Mouse (Mus musculus): ENCODE results near the gene Irf2. TPM values are rescaled to one million over a fixed set of nuclear protein-coding genes. Genes with fewer than 3 reads are reported as not detected.

Gene Irf2
- total RNA-seq, 4 experiments from 2014 or later: 24.9 to 35.0 (median 31.2) TPM

DNA sequence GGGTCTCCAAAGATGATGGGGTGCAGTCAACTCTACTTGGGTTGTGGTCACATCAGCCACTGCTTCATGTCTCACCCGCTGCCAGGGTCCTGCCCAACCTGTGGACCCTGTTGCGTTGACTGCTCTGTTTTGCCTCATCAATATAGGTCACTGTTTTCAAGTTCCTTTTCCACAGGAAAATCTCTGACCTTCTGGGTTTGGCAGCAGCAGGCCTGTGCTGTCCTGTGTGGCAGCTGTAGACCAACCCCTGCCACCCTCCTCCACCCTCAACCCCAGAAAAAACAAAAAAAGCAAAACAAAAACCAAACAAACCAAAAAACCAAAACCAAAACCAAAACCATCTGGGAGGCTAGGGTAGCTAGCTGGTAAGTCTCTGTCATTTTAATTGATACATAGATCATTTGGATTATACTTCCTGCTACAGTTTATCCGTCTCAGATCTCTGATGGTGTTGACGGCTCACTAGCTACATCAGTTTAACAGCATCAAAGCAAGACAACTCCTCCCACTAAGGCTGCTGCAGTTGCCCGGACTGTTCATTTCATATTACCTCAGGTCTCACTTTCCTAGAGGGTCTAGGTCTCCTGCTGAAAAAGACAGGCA, 16.3 kb downstream of the Irf2 start:
- no peak for DNase-seq (ENCODE audit: low spot score in 2 of 2)

DNA sequence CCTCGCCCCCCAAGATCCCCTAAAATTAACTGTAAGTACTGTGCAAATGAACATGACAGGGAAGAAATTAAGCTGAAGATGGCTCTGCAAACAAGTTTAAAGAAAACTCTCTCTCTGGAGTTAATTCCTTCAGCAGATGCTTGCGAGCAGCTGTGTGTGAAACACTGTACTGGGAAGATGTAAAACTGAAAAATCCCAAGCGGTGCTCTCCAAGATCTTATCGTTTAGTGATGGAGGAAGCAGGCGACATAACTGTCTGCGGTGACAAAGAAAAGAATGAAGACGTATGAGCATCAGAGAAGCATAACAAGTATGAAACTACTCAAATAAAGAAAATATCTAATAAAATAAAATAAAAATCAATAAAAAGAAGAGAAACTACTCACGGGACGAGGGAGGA, 18.1 kb downstream of the Irf2 start:
- DNase-seq (ENCODE audit: low spot score in 2 of 2): no peak

DNA sequence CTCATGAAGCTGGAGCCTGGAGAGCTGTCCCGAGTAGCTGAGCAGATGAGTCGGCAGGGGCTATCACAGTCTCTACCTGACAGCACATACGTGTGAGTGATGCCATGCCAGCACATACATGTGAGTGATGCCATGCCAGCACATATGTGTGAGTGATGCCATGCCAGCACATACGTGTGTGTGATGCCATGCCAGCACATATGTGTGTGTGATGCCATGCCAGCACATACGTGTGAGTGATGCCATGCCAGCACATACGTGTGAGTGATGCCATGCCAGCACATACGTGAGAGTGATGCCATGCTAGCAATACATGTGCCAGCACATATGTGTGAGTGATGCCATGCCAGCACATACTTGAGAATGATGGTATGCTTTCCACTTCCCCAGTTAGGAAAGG, 18.6 kb downstream of the Irf2 start:
- DNase-seq (ENCODE audit: low spot score in 2 of 2): no peak

DNA sequence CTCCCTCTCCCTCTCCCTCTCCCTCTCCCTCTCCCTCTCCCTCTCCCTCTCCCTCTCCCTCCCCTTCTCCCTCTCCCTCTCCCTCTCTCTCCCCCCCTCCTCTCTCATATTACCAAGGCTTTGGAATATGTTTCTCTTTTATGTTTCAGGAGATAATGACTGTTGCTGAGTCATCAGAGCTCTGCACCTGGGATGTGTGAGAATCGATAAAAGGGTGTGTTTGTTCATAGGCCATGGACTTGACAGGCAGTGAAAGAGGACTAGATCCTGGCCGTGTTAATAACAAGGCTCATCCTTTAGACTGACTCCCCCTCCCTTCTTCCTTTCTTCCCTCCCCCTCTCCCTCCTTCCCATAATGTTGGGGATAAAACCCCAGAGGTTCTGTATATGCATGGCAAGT, 19.1 kb downstream of the Irf2 start:
- no peak for DNase-seq (ENCODE audit: low spot score in 2 of 2)

DNA sequence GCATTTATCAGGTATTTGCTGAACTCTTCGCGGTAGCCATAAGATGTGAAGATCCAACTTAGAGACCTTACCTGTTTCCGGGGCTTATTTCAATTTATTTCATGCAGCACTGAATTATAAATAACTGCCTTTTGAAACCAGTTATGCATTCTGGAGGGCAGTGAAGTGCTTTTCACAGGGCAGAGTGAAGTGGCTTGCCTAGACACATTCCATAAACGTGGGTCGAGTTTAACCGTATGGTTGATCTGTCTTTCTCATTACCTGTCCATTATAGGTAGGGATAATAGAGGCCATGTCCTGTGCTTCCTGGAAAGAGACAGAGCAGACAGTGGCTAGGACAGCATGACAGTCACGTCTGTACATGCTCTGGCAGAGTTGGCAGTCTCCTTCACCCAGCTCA, 20.0 kb downstream of the Irf2 start:
- no peak for DNase-seq (ENCODE audit: low spot score in 2 of 2)

DNA sequence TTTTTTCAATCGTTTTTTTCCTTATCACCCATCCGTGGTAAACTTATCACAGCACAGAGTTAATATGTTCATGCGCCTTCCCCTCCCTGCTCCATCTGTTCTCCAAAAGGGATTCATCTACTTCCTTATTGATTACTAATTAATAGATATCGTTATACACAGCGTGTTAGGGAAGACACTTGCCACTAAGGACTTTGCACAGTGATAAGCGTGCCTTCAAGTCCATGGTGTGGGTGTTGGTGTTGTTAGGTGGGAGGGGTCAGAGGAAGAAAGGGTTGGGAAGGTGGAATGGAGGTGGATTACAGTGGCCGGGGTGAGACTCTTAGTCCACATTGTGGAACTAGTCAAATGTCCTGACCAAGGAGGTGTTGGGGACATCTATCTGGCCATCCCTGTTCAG, 21.2 kb downstream of the Irf2 start:
- DNase-seq (ENCODE audit: low spot score in 2 of 2): no peak

DNA sequence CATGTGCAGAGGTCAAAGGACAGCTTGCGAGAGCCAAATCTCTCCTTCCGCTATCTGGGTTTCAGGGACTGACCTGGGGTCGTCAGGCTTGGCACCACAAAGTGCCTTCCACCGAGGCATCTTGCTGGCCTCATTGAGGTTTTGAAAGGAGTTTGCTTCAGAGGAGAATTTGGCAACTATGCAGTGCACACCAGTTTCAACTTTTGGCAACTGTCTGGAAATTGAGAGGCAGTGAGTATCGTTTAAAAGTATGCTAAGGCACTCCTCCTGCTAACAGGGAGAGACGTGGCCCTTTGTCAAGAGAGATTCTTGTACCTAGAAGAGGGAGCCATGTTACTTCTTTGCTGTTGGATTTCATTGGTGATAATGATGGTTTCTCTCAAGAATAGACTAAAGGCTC, 21.9 kb downstream of the Irf2 start:
- DNase-seq (ENCODE audit: low spot score in 2 of 2): no peak

DNA sequence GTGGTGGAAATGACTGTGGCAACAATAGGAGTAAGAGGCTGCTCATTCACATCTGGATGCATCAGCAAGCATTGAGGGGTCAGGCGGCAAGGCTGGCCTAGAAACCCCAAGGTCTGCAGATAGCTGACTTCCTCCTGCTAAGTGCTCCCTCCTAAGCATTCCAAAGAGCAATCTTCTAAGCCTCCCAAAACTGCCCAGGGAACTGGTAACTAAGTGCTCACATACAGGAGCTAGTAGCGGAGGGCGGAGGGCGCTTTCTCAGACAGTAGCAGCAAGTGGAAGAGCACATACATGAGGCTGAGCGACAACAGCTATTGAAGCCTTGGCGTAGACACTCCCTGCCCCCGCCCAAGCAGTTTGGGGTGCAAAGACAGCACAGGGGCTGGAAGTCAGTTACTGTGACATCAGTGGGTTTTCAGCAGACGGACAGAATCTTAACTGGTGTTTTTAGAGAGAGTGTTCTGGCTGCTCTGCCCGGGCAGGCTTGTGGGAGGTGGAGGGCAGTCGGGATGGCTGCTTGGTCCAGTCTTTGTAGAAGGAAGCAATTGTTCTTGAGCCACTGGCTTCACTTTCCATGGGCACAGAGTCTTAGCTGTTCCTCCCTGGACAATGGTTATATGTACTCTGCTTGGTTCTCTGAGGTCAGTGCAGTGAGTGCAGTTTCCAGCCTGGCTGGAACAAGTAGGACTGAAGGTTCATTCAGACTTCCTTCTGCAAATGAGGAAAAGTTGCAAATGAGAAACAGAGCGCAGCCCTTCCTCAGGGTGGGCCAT, 30.1 kb downstream of the Irf2 start:
- DNase-seq (ENCODE audit: low spot score in 2 of 2): no peak

DNA sequence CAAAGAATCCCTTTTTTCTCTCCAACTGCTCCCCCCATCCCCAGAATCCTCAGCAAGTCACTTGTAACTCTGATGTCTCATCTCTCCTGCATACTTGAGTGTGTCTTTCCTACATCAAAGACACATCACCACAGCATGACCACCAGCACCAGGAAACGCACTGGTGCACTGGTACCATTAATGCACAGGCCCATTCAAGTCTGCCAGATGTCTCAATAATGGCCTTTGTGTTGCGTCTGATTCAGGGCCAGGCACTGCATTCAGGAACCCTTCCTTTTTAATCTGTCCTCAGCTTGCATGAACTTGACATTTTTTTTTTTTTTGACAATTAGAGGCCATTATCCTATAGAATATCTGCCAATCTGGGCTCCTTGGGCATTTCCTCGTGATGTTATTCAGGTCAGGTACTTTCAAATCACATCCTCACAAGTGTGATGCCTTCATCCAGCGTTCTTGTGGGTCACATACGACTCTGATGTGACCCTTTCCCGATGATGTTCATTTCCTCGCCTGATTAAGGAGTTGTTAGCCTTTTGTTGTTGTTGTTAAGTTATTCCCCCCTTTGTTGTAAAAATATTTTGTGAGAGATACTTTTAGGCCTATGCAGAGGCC, 31.5 kb downstream of the Irf2 start:
- DNase-seq (ENCODE audit: low spot score in 2 of 2): no peak

DNA sequence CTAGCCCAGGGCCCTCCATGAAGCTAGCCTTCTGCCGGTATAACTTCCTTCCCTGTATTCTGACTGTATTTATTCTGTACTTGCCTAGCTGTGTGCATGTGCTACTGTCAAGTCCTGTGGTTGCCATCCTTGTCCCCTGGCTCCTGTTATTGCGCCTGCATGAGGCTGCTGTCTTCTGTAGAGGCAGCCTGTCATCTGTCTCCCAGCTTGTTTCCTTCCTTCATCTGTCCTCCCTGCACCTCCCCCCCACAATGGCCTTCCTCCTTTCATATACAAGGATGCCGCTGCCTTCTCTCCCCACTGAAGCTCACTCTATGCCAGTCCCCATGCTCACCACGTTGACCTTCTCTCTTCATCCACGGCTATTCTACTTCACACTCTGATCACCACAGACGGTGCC, 33.3 kb downstream of the Irf2 start:
- no peak for DNase-seq (ENCODE audit: low spot score in 2 of 2)

DNA sequence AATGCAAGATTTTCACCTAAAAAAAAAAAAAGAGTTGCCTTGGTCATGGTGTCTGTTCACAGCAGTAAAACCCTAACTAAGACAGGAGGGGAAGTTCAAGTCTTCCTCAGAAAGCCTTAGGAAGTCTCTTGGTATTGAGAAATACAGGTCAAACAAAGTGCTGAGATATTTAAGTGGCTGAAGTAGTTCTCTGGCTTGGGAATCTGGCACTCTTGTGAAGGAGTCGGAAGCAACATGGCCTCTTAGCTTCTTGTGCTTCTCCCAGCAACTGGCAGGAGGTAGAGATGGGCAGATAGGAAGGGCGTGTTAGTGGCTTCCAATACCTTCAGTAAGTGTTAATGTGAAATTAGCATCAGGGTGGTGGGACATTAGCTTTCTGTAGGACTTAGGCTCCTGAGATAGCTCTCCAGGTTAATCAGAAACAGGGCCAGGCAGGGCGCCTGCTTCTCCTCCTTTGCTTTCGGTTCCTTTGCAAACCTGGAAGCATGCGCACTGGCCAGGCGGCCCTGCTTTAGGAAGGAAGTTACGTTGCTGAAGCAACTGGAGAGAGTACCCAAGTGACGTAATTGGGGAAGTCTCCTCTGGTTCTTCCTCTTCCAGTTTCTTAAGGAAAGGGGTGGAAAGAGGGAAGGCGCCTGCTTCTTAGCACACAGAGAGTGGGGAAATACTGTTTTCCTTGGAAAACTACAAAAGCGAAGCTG, 38.4 kb downstream of the Irf2 start:
- no peak for DNase-seq (ENCODE audit: low spot score in 2 of 2)

DNA sequence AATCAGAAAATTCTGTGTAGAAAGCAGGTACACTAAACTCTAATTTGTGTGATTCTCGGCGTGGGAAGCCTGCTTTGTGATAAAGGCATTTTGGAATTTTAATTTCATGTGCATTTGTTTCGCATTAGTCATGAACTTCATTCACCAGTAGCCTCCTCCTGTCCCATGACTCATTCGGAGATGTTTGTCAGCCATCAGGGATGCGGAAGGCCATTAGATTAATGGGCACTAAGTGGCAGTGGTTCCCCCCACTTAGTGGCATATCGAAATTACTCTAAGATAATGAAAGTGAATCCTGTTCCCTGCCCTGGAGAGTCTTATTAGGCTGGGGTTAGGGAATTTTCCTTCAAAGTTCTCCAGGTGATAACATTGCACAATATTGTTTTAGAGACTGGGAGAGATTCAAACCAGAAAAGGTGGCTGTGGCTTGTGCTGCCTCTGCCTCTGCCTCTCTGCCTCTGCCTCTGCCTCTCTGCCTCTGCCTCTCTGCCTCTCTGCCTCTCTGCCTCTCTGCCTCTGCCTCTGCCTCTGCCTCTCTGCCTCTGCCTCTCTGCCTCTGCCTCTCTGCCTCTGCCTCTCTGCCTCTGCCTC, 41.6 kb downstream of the Irf2 start:
- DNase-seq (ENCODE audit: low spot score in 2 of 2): no peak

DNA sequence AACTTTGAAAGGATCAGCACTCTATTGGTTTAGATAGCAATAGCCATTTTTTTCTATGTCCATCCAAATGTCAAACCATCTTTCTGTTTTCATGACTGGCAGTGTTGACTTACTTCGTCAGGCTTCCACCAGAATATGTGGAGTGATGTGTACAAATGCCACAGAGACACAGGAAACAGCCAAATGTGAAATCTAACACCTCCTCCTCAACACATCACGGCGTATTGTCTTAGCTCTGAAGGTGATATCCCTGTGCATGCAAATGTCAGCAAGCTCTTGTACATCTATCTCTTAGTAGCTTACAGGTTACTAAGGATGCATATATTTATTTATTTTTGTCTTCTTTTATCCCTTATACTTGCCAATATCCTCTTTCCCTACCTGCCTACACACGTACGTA, 42.7 kb downstream of the Irf2 start:
- DNase-seq (ENCODE audit: low spot score in 2 of 2): no peak

DNA sequence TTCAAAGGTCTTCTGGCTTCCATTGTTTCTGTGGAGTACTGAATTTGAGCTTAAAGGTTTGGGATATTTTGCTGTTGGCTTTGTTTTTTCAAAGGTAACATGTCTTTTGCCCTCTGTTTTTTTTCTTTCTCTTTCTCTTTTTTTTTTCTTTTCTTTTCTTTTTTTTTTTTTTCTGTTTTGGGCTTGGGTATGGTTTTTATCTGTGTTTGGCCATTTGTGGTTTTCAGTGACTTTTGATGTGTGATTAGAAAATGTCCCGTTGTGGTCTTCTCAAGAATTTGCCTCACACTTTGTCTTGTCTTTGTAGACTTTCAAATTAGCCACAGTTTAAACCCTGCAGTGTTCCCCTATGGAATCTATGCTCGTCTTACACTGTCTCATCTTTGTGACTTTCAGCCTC, 45.5 kb downstream of the Irf2 start:
- DNase-seq (ENCODE audit: low spot score in 2 of 2): no peak

DNA sequence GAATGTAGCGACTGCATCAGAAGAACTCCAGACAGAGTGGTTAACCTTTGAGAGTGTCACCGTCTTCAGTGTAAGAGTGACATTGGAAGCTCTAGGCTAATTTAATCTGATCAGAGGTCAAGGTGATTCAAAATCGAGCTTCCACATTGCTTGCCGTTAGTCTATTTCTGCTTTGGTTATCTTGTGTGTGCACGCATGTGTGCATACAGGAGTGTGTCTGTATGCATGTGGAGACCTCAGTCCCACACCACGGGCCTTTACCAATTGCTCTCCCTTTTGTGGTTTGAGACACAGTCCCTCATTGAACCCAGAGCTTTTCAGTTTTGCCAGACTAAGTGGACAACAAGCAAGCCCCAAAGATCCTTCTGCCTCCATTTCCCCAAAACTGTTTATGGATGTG, 46.4 kb downstream of the Irf2 start:
- no peak for DNase-seq (ENCODE audit: low spot score in 2 of 2)

DNA sequence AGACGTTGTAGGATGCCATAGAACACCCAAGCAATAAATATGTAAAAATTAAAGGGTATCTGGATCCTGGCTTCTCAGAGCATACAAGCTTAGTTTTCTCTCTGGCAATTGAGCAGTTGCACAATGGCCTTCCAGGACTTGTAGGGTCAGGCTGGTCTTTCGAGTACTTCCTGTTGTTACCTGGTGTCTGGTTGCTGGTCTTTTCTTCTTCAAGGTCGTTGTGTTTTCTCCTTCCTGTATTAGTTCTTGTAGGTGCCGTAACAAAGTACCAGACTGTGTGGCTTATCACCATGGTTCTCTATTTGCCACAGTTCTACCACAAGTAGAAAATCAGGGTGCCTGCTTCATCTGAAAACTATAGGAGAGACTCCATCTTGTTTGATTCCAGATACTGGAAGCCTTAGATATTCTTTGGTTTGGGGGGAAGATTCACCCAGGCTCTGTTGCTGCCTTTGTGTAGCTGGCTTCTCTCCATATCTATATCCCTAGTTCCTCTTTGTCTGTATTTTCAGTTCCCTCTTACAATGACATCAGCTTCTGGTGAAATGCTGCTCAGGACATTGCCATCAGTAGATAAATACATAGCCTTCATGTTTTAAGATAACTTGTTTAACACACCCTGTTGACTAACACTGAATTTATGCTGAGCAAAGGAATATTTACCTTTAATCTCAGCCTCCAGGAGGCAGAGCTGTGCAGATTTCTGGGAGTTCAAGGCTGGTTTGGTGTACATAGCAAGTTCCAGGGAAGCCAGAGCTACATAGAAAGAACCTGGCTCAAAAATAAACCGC, 49.8 kb downstream of the Irf2 start:
- no peak for DNase-seq (ENCODE audit: low spot score in 2 of 2)

DNA sequence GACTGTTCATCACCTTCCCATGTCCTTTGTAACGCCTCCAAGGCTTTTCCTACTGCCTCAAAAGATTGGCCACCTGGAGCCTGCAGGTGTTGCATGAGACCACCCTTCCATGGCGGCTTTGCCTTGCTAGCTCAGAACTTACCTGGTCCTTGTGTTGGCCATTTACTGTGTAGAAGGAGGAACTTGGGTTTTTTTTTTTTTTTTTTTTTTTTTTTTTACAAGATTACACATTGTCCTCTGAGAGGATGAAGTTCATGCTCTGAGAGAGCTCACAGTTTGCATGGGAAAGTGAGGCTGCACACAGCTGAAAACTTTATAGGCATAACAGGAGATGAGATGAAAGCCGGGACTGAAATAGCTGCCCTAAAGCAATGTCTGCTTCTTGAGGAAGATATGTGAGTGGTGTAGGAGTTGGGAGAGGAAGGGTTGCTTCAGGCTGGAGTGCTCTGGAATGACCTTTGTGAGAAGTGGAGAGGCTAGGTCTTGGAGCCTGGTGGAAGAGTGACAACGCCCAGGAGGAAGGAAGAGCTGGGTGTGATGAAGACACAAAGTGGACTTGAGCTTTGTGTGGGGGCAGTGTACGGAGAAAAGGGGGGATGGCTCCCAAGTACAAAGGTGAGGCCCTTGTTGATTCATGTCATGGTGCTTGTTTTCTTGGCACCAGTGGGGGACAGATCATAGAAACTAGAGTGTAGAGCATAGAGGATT, 52.3 kb downstream of the Irf2 start:
- DNase-seq (ENCODE audit: low spot score in 2 of 2): no peak

DNA sequence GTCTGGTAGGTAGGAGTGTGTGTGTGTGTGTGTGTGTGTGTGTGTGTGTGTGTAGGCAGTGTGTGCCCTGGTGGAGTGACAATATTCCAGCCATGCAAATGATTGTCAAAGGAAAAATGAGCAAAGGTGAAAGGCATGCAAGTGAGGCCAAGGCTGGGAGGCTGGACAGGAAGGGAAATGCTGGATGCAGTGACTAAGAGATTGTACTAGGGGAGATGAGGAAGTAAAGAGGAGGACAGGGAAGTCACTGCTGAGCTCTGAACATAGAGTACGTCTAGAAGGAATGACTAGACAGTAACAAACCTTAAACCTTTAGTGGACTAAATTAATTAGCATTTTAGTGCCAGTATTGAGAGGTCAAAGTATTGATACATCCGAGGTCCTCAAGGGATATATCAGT, 53.1 kb downstream of the Irf2 start:
- no peak for DNase-seq (ENCODE audit: low spot score in 2 of 2)

DNA sequence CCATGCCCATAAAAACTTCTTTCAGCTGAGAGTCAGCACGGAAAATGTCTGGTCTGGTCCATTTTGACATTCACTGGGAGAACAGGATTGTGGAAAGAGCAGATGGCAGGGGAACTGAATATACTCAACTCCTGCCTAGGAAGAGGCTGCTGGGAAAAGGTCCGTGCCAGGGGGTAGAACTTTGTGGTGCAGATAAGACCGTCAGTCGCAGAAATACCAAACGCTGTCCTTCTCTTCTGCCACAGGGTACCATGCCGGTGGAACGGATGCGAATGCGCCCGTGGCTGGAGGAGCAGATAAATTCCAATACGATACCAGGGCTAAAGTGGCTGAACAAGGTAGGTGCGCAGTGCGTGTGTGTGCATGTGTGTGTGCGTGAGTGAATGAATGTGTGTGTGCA, 53.7 kb downstream of the Irf2 start:
- DNase-seq (ENCODE audit: low spot score in 2 of 2): no peak

DNA sequence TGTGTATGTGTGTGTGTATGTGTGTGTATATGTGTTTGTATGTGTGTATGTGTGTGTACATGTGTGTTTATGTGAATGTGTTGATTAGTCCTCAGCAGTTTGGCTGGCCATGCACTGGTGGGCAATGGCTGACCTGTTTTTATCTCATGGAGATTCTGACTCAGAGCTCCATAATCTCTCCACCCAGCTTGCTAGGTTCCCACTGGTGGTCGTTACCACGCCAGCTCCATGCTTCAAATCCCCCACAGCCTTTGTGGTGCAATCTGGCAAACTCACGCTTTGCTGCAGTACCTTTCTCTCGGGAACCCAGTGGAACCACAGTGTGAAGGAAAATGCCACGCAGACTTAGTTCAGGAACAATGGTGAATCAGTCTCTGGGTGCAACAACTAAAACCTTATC, 54.8 kb downstream of the Irf2 start:
- no peak for DNase-seq (ENCODE audit: low spot score in 2 of 2)

DNA sequence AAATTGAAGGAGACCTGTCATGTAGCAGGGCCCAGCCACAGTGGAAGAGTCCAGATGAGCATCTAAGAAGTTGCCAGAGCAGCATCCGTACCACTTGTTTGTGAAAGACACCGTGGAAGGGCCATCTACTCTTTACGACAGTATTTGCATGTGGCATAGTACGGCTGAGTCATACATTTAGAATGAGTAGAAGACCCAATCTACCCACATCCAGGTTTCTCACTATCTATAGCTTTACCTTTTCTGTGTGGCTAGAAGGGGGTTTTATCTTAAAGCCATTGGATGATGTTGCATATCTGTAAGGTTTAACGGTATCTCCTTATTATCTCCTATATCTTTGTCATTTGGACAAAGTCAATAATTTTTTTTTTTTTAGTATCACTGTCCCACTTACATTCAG, 59.7 kb downstream of the Irf2 start:
- DNase-seq (ENCODE audit: low spot score in 2 of 2): no peak

Measured in gastrocnemius, adult 8-10 months (tissue).